Mouse (Mus musculus) bone marrow macrophage, adult 2 months (primary cell): ENCODE results near the gene Sdccag8. TPM values are rescaled to one million over a fixed set of nuclear protein-coding genes. Genes with fewer than 3 reads are reported as not detected.

Experiments used
- H3K27ac ChIP-seq: 2 replicates; pipeline ENCODE4 v1.5.1; 2012; ENCODE audit warnings: low read depth, low read length; ENCODE audit not compliant: insufficient read depth
- H3K4me1 ChIP-seq: 2 replicates; pipeline ENCODE4 v1.6.1; 2012; ENCODE audit warnings: low read length; ENCODE audit not compliant: control insufficient read depth, insufficient read depth
- H3K4me3 ChIP-seq: 2 replicates; pipeline ENCODE4 v1.5.1; 2012; ENCODE audit warnings: mild to moderate bottlenecking, low read length, moderate library complexity; ENCODE audit not compliant: insufficient read depth
- CTCF ChIP-seq: IDR thresholded peaks from 2 replicates; pipeline ENCODE4 v1.5.1; 2012; ENCODE audit warnings: low read depth, mild to moderate bottlenecking, low read length, moderate library complexity
- POLR2A ChIP-seq: IDR thresholded peaks from 2 replicates; pipeline ENCODE4 v1.6.1; 2012; ENCODE audit warnings: mild to moderate bottlenecking, low read depth, low read length, borderline replicate concordance
- polyA plus RNA-seq: library from polyadenylated mRNA; stranded (reverse); fragments of >200 nt; gene quantifications from 2 replicates; pipeline ENCODE4 v1.2.4, GENCODE M21; 2012; ENCODE audit not compliant: missing spikeins, insufficient read depth, insufficient read length

The Sdccag8 gene
- polyA plus RNA-seq, 1 experiment = 26.0 TPM

- TF ChIP-seq POLR2A (no peak), CTCF (no peak)
- H3K27ac ChIP-seq = no peak overlapping the region
- H3K4me1 ChIP-seq = no peaks in the 10 kb centered on the region
- H3K4me3 ChIP-seq = no peak overlapping the region
Observed at GRCm38 (mm10) chr1:176873463-176873862, 59.0 kb downstream of the Sdccag8 start.

- H3K27ac ChIP-seq = no peak overlapping the region
- H3K4me3 ChIP-seq = no peak overlapping the region
- TF ChIP-seq CTCF (no peak), POLR2A (no peak)
- H3K4me1 ChIP-seq = no peaks in the 10 kb centered on the region
Observed at GRCm38 (mm10) chr1:176874155-176874554, 59.7 kb downstream of the Sdccag8 start.

DNA sequence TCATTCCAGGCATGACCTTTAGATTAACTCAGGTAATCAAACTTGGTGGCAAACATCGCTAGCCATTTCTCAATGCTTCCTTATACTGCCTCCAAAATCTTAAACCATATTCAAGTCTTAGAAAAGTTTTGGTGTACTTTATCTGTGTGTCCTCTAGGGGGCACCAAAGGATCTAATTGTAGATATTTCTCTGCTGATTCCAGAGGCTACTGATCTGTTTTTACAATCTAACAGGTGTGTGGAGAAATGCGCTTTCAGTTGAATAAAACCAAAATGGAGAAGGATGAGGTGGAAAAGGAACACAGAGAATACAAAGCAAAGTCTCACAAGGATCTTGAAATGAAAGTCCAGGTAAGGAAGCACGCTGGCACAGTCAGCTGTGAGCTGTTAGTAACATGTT lies 63.3 kb downstream of the Sdccag8 start:
- no peak overlapping the region for H3K4me3 ChIP-seq
- no peak for TF ChIP-seq POLR2A
- no peak for TF ChIP-seq CTCF

GRCm38 (mm10) chr1:176879005-176879404 lies 64.5 kb downstream of the Sdccag8 start:
- TF ChIP-seq CTCF (no peak), POLR2A (no peak)
- no peaks in the 10 kb centered on the region for H3K4me1 ChIP-seq
- H3K27ac ChIP-seq = no peak overlapping the region
- no peak overlapping the region for H3K4me3 ChIP-seq

More for the DNA sequence above, 63.3 kb downstream of the Sdccag8 start:
- no peaks in the 10 kb centered on the region for H3K4me1 ChIP-seq
- H3K27ac ChIP-seq = no peak overlapping the region

- H3K27ac ChIP-seq = no peak overlapping the region
- H3K4me1 ChIP-seq = 0 out of 2 replicates have a peak, but pooled peaks cover under 1% of the 10 kb centered on the region
- H3K4me3 ChIP-seq = no peak overlapping the region
- TF ChIP-seq POLR2A (no peak), CTCF (no peak)
Observed at GRCm38 (mm10) chr1:176879614-176880013, 65.2 kb downstream of the Sdccag8 start.

- no peak overlapping the region for H3K27ac ChIP-seq
- peaks cover 2% of the 10 kb centered on the region; the same call in 1 of the 2 replicates for H3K4me1 ChIP-seq
- TF ChIP-seq POLR2A = no peak
- TF ChIP-seq CTCF = no peak
- no peak overlapping the region for H3K4me3 ChIP-seq
Observed at GRCm38 (mm10) chr1:176880101-176880500, 65.6 kb downstream of the Sdccag8 start.

DNA sequence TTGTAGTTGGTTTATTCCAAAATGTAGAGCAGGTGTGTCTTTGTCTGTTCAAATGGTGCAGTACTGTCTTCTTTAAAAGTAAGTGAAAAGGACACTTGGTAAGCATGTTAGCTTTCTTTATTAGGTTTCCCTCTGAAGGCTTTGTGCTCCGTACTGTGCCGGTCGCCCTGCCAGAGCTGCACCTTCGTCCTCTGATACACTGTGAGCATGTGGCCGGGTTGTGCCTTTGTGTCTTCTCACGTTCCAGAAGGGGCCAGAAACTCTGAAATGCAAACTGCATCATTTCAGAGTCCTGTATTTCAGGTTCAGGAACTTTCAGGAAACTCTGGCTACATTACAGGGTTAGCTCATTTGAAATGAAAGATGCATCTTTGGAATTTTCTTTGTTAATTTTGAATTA lies 66.5 kb downstream of the Sdccag8 start:
- TF ChIP-seq POLR2A = no peak
- no peak for TF ChIP-seq CTCF
- Histone ChIP-seq H3K4me1 (peaks cover 4% of the 10 kb centered on the region; the same call in 1 of the 2 replicates), H3K27ac (no peak overlapping the region), H3K4me3 (no peak overlapping the region)

- Histone ChIP-seq H3K27ac (no peak overlapping the region), H3K4me1 (peaks cover 4% of the 10 kb centered on the region; the same call in 1 of the 2 replicates), H3K4me3 (no peak overlapping the region)
- TF ChIP-seq CTCF = no peak
- TF ChIP-seq POLR2A = no peak
Observed at GRCm38 (mm10) chr1:176885207-176885933, 70.9 kb downstream of the Sdccag8 start.

DNA sequence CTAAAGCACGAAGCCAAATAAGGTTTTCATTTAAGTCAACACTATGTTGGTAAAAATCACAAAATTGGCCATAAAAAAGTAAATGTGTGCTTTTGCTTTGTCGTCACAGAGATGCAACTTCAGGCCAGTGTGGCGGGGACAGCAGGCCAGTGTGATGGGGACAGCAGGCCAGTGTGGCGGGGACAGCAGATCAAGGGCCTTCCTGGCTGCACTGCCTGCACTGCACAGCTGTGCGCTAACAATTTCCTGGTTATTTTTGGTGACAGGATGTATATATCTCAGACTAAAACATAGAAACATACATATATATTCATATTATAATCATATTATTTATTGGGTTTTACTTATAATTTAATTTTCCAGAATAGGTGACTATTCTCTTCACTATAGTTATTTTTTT lies 71.5 kb downstream of the Sdccag8 start:
- TF ChIP-seq CTCF (no peak), POLR2A (no peak)
- Histone ChIP-seq H3K4me1 (peaks cover 4% of the 10 kb centered on the region; the same call in 1 of the 2 replicates), H3K27ac (no peak overlapping the region)

GRCm38 (mm10) chr1:176903741-176904140 lies 89.3 kb downstream of the Sdccag8 start:
- H3K4me1 ChIP-seq = no peaks in the 10 kb centered on the region
- no peak for TF ChIP-seq CTCF
- no peak for TF ChIP-seq POLR2A
- H3K27ac ChIP-seq = no peak overlapping the region
- H3K4me3 ChIP-seq = no peak overlapping the region

More for the DNA sequence above, 71.5 kb downstream of the Sdccag8 start:
- no peak overlapping the region for H3K4me3 ChIP-seq
